Mouse (Mus musculus): ENCODE results near the gene Abi3.

- no peak for TF ChIP-seq CTCF (conservative IDR thresholded peaks at IDR 0.05; ENCODE audit: insufficient read depth, insufficient read length, low read depth, low read length)
- no peak for TF ChIP-seq POLR2A (IDR thresholded peaks at IDR 0.05; ENCODE audit: low read depth, low read length)
These were observed 9.9 kb downstream of the Abi3 start for GRCm38 (mm10) chr11:95832129-95833005.
